In the genomic region with DNA sequence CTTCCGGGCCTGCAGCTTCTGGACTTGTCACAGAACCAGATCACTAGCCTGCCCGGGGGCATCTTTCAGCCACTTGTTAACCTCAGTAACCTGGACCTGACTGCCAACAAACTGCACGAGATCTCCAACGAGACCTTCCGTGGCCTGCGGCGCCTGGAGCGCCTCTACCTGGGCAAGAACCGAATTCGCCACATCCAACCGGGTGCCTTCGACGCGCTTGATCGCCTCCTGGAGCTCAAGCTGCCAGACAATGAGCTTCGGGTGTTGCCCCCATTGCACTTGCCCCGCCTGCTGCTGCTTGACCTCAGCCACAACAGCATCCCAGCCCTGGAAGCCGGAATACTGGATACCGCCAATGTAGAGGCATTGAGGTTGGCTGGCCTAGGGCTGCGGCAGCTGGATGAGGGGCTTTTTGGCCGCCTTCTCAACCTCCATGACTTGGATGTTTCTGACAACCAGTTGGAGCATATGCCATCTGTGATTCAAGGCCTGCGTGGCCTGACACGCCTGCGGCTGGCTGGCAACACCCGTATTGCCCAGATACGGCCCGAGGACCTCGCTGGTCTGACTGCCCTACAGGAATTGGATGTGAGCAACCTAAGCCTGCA, we compare ENCODE assay signal across 13 mouse cellular contexts. TPM values are rescaled to one million over a fixed set of nuclear protein-coding genes. Genes with fewer than 3 reads are reported as not detected.
DNase-seq lines count a peak whose midpoint lies in the region; ATAC-seq and TF ChIP-seq lines count a peak whose summit lies in the region.
"Had no signal": no experiment of that assay in that cellular context is flagged by ENCODE, and none has a peak within 500 bp of the region (broad histone marks: within the 10 kb centered on the region; RNA-seq: fewer than 3 reads in every experiment).

No protein-coding gene starts in this region.

- no peak for TF ChIP-seq CTCF in C2C12 (IDR thresholded peaks at IDR 0.05; ENCODE audit: control insufficient read depth, insufficient read depth, insufficient read length)

- H3K79me2 ChIP-seq in C2C12 (ENCODE audit: control insufficient read depth, insufficient read depth) = peaks cover 87% of the 10 kb centered on the region

- no peak for ATAC-seq in hindbrain, embryonic 14.5 days (ENCODE audit: low FRiP score)
- ATAC-seq: activated CD4-positive, CD25-positive, alpha-beta regulatory T cell, adult 4 months had no signal

- H3K9ac ChIP-seq in hindbrain, embryonic 14.5 days = no peak overlapping the region

- peak overlapping the region; percentile 37 for H3K27ac ChIP-seq in hindbrain, embryonic 10.5 days
- no peak overlapping the region for H3K27ac ChIP-seq in hindbrain, embryonic 14.5 days
- H3K27ac ChIP-seq: midbrain, embryonic 12.5 days had no signal

- WGBS in hindbrain, embryonic 10.5 days = 84% methylated on average over 28 of the region's 28 CpGs
- 82% methylated on average over 28 of the region's 28 CpGs for WGBS in hindbrain, embryonic 14.5 days

- no peak overlapping the region for H3K4me3 ChIP-seq in hindbrain, embryonic 10.5 days
- H3K4me3 ChIP-seq in hindbrain, embryonic 14.5 days (replicated peaks; ENCODE audit: low read length) = no peak overlapping the region
- H3K4me3 ChIP-seq in C2C12 (ENCODE audit: insufficient read depth, poor library complexity, severe bottlenecking) = no peak overlapping the region
- H3K4me3 ChIP-seq: midbrain, embryonic 12.5 days had no signal

- H3K4me2 ChIP-seq in hindbrain, embryonic 14.5 days (replicated peaks) = no peak overlapping the region
- H3K4me2 ChIP-seq: midbrain, embryonic 12.5 days had no signal

- no peaks in the 10 kb centered on the region for H3K27me3 ChIP-seq in hindbrain, embryonic 10.5 days (ENCODE audit: insufficient read depth, poor library complexity, severe bottlenecking)
- no peaks in the 10 kb centered on the region for H3K27me3 ChIP-seq in hindbrain, embryonic 14.5 days (ENCODE audit: control insufficient read depth, insufficient read depth, low read length)
- H3K27me3 ChIP-seq in C2C12 (ENCODE audit: control insufficient read depth, insufficient read depth, insufficient read length) = no peaks in the 10 kb centered on the region
- H3K27me3 ChIP-seq: CH12.LX; midbrain, embryonic 12.5 days had no signal

- peaks cover 82% of the 10 kb centered on the region for H3K4me1 ChIP-seq in hindbrain, embryonic 10.5 days (replicated peaks)
- H3K4me1 ChIP-seq in hindbrain, embryonic 14.5 days (replicated peaks; ENCODE audit: control insufficient read depth, insufficient read depth, low read length) = peaks cover 13% of the 10 kb centered on the region

- peaks cover 51% of the 10 kb centered on the region for H3K79me3 ChIP-seq in C2C12 (ENCODE audit: low read depth)

- H3K9me3 ChIP-seq in hindbrain, embryonic 10.5 days = no peaks in the 10 kb centered on the region
- no peaks in the 10 kb centered on the region for H3K9me3 ChIP-seq in hindbrain, embryonic 14.5 days (ENCODE audit: control insufficient read depth, low read length)
- H3K9me3 ChIP-seq: midbrain, embryonic 12.5 days had no signal

- H3K36me3 ChIP-seq in hindbrain, embryonic 10.5 days = peaks cover 55% of the 10 kb centered on the region
- peaks cover 36% of the 10 kb centered on the region; the same call in 1 of the 2 replicates for H3K36me3 ChIP-seq in hindbrain, embryonic 14.5 days (replicated peaks; ENCODE audit: control insufficient read depth, insufficient read depth)
- peaks cover 75% of the 10 kb centered on the region for H3K36me3 ChIP-seq in C2C12 (ENCODE audit: control insufficient read depth, insufficient read depth)

- no peak for DNase-seq in hindbrain, embryonic 10.5 days (ENCODE audit: low spot score)
- DNase-seq in hindbrain, embryonic 14.5 days (ENCODE audit: low spot score) = no peak
- peak; percentile 56 for DNase-seq in ES-CJ7 (ENCODE audit: low read depth, low spot score)
- DNase-seq in kidney, postnatal 25 days = peak; percentile 67 to 85
- no peak for DNase-seq in frontal cortex, postnatal 25 days (ENCODE audit: low spot score in 2 of 2)
- no peak for DNase-seq in urinary bladder, adult 2 months (ENCODE audit: low spot score)
- DNase-seq: cerebellum, adult 9-10 months; lung, postnatal 14 days; right cerebral cortex, postnatal 25 days had no signal

- H3ac ChIP-seq in C2C12 (ENCODE audit: control insufficient read depth, insufficient read length, low read depth) = peak overlapping the region; percentile 31

TF ChIP-seq in C2C12, 6 proteins besides CTCF, POLR2A, EP300 and RAD21:
- TF ChIP-seq MYOD1 (IDR thresholded peaks at IDR 0.05; ENCODE audit: control insufficient read depth, insufficient read length, low read depth) (no peak), CEBPB (IDR thresholded peaks at IDR 0.05; ENCODE audit: low read depth) (no peak), FOSL1 (IDR thresholded peaks at IDR 0.05; ENCODE audit: insufficient read depth, low read length, poor library complexity, severe bottlenecking) (no peak), MAX (IDR thresholded peaks at IDR 0.05) (no peak), USF1 (IDR thresholded peaks at IDR 0.05; ENCODE audit: low read depth) (no peak), MYOG (IDR thresholded peaks at IDR 0.05; ENCODE audit: control insufficient read depth, extremely low read depth, insufficient read length) (no peak)

RNA-seq across cellular contexts. Expression of a gene that starts 8.7 kb away (rescaled TPM):
- polyA plus RNA-seq in hindbrain, embryonic 10.5 days (2016; fragmentation: Nextera tagmentation; extraction: Ambion mirVana) = 60.7 and 62.7 TPM in 2 replicates
- 54.6 and 64.8 TPM in 2 replicates for polyA plus RNA-seq in hindbrain, embryonic 14.5 days (2014; fragmentation: Nextera tagmentation; extraction: Ambion mirVana)
- polyA plus RNA-seq in C2C12 (2012; fragmentation: generic; extraction: Trizol) = 33.0 TPM
- 36.6 and 37.9 TPM in 2 replicates for polyA plus RNA-seq in urinary bladder, adult 2 months (2012; rRNA removed)

RNA-seq across cellular contexts. Expression of a gene that starts 8.8 kb away (rescaled TPM):
- 10.3 and 12.6 TPM in 2 replicates for polyA plus RNA-seq in hindbrain, embryonic 10.5 days (2016; fragmentation: Nextera tagmentation; extraction: Ambion mirVana)
- polyA plus RNA-seq in hindbrain, embryonic 14.5 days (2014; fragmentation: Nextera tagmentation; extraction: Ambion mirVana) = 6.4 and 6.6 TPM in 2 replicates
- 49.6 TPM for polyA plus RNA-seq in C2C12 (2012; fragmentation: generic; extraction: Trizol)
- polyA plus RNA-seq in urinary bladder, adult 2 months (2012; rRNA removed) = 26.6 and 28.5 TPM in 2 replicates

RNA-seq across cellular contexts. Expression of a gene that starts 23.7 kb away (rescaled TPM):
- 88.0 and 131 TPM in 2 replicates for polyA plus RNA-seq in hindbrain, embryonic 10.5 days (2016; fragmentation: Nextera tagmentation; extraction: Ambion mirVana)
- 174 and 193 TPM in 2 replicates for polyA plus RNA-seq in hindbrain, embryonic 14.5 days (2014; fragmentation: Nextera tagmentation; extraction: Ambion mirVana)
- polyA plus RNA-seq in C2C12 (2012; fragmentation: generic; extraction: Trizol) = 94.8 TPM
- polyA plus RNA-seq in urinary bladder, adult 2 months (2012; rRNA removed) = 57.5 and 64.8 TPM in 2 replicates

RNA-seq across cellular contexts. Expression of a gene that starts 31.1 kb away (rescaled TPM):
- polyA plus RNA-seq in hindbrain, embryonic 10.5 days (2016; fragmentation: Nextera tagmentation; extraction: Ambion mirVana) = 24.4 and 25.5 TPM in 2 replicates
- 24.1 and 27.2 TPM in 2 replicates for polyA plus RNA-seq in hindbrain, embryonic 14.5 days (2014; fragmentation: Nextera tagmentation; extraction: Ambion mirVana)
- polyA plus RNA-seq in C2C12 (2012; fragmentation: generic; extraction: Trizol) = 6.0 TPM
- polyA plus RNA-seq in urinary bladder, adult 2 months (2012; rRNA removed) = 32.6 and 33.5 TPM in 2 replicates

RNA-seq across cellular contexts. Expression of a gene that starts 54.0 kb away (rescaled TPM):
- 27.3 and 27.9 TPM in 2 replicates for polyA plus RNA-seq in hindbrain, embryonic 10.5 days (2016; fragmentation: Nextera tagmentation; extraction: Ambion mirVana)
- 18.1 and 19.0 TPM in 2 replicates for polyA plus RNA-seq in hindbrain, embryonic 14.5 days (2014; fragmentation: Nextera tagmentation; extraction: Ambion mirVana)
- 23.6 TPM for polyA plus RNA-seq in C2C12 (2012; fragmentation: generic; extraction: Trizol)
- polyA plus RNA-seq in urinary bladder, adult 2 months (2012; rRNA removed) = 40.3 and 43.3 TPM in 2 replicates

Comparison
In these comparisons a context has a peak if more than half of its experiments do, and no peak if none do; other contexts are left out.
1. DNase-seq: peak in ES-CJ7 (single experiment) and kidney, postnatal 25 days (2 of 2); none in hindbrain, embryonic 10.5 days (single experiment), hindbrain, embryonic 14.5 days (single experiment), frontal cortex, postnatal 25 days (0 of 2) and urinary bladder, adult 2 months (single experiment).